Mouse (Mus musculus) adrenal gland, adult 8-10 months (tissue): ENCODE data around the gene 4933400A11Rik. TPM values are rescaled to one million over a fixed set of nuclear protein-coding genes. Genes with fewer than 3 reads are reported as not detected.

Source experiments
- DNase-seq: peaks from one replicate; pipeline ENCODE4 v3.0.0; 2022
- total RNA-seq, 4 experiments: library from RNA; stranded (reverse); gene quantifications; 2 replicates each; pipeline ENCODE4 v1.2.4; 2022

Gene 4933400A11Rik
- not detected for total RNA-seq

DNA sequence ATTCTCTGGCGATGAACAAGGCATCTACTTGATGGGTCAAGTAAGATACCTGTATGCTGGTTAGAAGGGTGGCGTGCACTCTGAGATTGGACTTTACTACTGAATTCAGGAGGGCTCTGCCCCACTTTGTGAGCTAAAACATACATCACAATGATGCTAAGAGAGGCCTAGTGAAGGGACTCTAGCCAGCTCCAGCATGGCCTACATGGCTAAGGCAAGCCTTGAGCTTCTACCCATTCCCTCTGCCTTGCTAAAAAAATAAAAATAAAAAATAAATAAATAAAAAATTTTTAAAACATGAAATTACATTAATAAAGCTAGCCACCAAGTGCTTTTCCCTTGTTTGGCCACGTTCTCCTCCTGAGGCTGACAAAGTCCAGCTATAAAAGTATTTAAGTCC, at the start of gene 4933400A11Rik:
Gene 4933400A11Rik (minus strand): TSS at position 101 of the 400 bp plus-strand sequence.
- no peak for DNase-seq

DNA sequence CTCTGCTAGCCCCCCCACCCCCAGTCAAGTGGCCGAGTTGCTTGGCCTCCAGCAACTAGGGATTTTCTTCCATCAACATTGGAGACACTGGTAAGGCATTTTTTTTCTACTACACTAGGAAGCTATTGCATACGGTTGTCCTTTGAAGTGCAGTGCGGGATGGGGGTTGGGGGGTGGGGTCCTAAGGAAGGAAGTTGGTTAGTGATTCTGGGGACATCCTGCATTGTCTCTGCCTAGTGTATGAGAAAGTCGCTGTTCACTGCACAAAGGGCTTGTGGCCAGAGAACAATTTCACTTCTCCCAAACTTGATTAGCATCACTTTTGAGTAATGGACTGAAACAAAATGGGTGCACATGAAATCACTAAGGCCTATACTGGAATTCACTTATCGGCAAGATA, 48.7 kb upstream of the 4933400A11Rik start:
- DNase-seq = no peak

DNA sequence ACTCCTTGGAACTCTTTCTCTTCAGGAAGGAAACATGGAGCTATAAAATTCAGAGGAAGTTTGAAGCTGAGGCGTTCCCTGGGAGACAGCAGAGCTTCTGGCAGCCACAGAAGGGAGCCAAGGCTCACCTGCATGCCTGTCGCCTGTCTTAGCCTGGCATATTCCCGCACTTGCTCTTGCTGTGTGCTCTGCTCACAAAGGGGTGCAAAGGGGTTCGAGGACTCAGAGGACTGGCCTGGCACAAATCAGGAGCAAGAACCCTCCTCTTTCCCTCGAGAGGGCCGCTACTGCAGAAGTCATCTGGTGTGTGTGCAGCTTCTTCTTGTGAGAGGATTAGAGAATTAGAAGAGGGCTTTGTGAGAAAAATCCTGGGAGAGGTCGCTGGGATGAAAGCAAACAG, 48.3 kb upstream of the 4933400A11Rik start:
- no peak for DNase-seq

DNA sequence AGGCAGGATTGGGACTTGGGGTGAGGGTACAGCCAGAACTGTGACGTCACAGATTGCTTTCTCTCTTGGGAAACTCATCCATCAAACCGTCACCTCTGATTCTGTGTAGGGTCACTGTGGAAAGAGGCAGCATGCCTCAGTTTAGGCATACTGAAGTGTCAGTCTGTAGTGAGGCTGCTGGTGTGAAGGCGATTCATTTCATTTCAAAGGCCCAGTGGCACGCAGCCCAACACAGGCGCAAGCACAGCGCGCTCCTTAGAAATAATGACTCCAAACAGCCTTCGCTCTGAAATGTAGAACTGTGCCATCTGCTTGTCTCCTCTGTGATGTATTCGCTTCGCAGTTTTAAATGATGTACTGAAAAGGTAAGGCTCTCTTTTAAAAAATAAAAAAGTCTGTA, 47.5 kb upstream of the 4933400A11Rik start:
- no peak for DNase-seq

DNA sequence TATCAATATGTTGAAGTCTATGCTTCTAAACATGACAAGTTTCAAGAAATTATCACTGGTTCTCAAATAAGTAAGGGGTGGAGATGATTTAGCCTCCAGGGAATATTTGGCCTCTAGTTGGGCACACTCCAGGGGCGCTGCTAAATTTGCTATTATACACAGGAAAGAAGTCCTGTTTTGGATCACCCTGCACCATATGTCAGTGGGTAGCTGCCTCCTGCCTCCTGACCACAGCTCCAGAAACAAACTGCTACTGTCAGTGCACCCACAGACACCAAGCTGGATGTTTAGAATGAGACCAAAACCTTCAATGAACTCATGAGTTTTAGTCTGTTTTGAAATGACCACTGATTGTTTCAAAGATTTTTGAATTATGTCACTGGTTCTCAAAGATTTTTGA, 34.2 kb upstream of the 4933400A11Rik start:
- DNase-seq = no peak

DNA sequence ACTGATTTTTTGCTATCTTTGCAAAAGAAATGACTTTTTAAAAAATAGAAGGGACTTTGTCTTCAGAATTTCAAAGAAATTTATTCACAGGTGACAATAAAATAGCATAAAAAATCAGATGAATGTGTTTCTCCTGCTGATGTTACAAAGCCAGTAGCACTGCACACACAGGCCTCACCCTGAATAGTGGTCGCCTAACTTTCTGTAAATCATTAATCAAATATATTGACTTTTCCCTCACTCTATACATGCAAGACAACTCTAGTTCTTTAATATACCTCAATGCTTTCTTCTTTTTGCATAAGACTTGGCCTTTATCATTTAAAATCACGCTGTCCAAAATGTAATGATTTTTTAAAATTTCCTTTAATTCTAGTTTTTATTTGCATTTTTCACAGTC, 32.3 kb upstream of the 4933400A11Rik start:
- DNase-seq = no peak

DNA sequence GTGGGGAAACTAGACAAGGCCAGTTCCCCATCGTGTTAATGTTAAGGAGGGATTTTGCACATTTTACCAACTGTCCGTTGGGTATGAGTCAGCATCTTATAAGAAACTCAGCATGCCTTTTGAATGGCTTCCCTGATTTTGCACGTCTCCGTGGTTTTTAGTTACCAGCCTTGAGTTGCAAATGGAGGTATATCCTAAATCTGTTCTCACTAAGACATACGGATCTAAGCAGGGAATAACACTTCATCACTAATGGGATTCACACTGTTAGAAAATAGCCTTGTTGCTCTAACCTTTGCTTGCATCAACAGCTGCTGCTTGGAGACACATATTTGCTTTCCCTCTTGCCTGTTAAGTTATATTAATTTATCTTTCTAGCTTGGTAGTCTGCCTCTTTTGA, 31.9 kb upstream of the 4933400A11Rik start:
- DNase-seq = no peak

DNA sequence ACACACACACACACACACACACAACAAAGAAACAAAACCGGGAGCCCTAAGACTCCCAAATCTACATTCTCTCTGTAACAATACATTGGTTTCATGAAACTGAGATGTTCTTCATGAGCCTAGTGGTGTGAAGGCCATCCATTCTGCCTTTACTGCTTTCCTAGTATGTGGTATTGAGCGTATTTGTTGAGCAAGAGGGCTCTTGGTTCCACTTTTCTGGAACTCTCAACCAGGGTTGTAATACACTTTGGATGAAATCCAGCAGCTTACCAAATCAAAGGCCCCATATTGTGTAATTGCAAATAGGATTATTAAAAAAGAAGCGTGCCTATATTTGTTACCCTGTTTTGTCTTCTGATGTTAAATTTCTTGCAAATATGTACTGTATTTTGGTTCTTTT, 28.3 kb upstream of the 4933400A11Rik start:
- DNase-seq = no peak

DNA sequence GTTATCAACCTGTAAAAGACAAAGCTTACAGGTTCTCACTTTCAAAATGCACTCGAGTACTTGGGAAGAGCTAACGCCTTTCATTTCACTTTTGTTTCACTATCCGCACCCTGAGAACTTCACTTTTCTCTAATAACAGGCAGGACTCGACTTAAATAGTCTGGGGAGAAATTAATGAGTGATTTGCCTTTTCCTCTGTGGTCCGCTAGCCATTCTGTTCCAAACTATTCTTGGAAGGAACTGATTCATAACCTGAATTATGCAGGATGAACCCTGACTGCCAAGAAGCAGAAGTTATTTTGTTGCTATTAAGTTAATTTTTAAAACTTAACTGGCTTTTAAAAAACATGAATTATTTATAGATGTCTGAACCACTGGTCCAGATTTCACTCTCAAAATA, 26.4 kb upstream of the 4933400A11Rik start:
- DNase-seq = no peak

DNA sequence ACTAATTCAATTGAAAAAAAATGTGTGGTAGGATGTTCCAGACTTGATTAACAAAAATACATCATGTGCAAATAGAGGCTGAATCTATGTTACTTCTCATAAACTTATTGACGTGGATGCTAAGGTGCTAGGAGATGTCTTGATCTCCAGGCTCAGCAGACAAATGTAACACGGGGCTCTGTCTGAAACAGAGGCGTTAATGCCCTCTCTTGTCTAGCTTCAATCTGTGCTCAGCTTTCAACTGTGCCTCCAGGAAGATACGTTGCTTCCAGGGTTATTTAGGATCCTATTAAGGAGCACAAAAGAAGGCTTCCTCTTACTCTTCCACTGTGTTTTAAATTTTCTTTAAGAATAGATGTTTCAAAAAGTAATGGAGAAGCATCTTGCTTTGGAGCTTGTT, 20.8 kb upstream of the 4933400A11Rik start:
- DNase-seq = no peak

DNA sequence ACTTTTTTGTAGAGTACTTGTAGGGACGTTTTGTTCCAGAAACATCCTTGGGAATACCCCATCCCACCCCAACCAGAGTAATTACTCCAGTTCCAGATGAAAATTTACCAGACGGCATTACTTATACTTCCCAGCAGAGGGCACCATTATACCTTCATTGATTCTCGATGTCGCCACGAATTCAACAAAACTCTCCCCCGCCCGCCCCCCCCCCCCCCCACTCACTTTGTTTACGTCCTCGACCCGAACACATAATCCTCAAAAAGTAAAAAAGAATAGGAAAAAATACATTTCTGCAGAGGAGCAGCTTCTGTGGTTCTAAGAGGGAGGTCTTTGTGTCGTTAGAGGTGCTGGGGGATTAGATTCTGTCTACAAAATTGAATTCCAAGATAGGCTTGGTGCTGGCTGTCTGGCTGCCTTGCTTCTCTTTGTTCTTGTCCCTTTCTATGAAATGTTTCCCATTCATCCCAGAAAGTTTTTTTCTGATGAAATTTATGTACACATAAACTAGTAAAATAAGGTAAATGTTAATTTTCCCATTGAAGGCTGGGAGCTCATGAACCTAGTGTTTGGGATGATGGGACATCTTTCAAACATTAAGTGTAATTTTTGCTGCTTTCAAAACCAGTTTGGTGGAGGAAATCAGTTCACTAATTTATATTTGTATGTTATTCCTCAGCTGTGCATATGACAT, 19.7 kb upstream of the 4933400A11Rik start:
- DNase-seq = no peak

DNA sequence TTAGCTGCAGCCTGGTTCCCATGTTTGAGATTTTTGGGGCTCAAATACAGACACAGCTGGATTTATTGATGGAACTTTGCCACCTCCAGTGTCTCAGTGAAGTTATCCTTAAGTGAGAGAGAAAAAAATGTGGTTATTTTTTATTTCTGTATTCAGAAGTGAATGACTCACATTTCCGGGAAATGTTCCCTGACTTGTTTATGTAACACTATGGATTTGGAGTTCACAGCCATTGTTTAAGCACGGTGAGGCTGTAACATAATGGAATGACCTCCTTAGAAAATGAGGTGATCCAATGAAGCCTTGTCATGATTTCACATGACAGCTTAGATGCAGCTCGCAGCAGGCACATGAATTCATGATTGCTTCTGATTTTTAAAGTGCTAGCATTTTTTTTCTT, 17.7 kb upstream of the 4933400A11Rik start:
- no peak for DNase-seq

DNA sequence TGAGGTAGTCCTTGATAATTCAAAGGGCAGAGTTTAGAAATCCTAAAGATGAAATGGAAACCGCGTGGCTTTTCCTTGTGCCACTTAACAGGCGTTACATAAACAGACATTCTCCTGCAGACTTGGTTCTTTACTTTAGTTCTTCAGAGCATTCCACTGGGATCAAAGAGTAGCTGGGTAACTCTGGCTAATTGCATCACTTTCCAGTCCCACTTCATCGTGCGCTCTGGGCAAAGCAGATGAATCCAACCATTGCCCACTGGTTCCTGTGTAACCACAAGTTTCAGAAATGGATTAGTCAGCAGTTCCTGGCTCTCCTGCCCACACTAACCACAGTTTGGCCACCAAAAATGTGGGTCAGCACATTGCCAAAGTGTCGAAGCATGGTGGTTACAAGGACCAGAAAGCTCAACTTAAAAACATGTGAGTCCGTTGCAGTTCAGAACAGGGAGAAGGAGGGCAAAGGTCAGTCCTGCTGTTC, 15.4 kb upstream of the 4933400A11Rik start:
- peak; percentile 67 for DNase-seq

DNA sequence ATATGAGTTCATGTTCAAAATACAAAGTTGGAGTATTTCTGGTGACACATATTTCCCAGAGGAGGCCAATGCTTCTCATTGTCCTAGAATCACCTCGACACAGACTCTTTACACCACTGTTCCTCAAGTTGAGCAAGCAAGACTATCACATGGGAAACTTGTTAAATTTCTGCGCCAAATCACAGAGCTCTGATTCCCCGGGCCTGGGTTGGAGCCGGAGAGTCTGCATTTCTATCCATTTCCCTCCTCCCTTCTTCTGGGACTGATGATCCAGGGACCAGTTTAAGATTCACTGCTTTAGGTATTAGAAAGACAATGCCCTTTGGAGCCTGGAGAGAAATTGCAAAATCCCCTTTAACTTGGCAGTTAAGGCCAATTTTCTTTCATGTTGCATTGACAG, 15.0 kb upstream of the 4933400A11Rik start:
- DNase-seq = peak; percentile 45

DNA sequence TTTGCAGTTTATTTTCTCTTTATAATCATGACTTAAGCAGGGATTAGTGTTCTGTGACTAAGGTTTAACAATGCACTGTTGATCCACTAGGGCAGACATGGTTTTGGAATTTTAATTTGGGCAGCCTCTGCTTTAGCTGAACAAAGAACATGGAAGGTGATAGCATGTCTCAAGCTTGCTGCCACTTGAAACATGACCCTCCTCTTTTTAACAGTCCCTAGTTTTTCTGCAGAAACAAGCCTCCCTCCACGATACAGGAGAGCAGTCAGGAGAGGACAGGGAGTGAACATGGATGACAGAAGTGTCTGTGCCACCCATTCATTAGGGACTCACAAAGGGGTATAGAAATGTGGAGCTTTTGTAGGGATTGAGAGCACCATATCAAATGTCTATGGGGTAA, 13.4 kb upstream of the 4933400A11Rik start:
- DNase-seq = no peak

DNA sequence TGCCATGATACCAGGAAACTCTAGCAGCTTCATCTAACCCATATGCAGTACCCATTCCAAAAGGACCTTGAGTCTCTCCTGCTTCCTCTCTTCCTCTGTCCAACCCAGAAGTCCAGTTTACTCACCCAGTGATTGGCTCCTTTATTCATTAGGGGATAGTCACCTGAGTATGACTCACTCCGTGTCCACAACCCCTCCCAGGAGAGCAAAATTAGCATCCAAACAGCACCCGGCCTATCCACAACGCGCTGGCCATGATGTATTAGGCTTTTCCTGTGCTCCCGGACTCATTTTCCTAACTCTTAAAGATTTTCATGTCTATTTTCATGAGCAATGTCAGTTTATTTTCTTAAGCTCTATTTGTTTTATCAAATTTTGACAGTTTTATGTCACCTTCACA, 10.3 kb upstream of the 4933400A11Rik start:
- DNase-seq = no peak

DNA sequence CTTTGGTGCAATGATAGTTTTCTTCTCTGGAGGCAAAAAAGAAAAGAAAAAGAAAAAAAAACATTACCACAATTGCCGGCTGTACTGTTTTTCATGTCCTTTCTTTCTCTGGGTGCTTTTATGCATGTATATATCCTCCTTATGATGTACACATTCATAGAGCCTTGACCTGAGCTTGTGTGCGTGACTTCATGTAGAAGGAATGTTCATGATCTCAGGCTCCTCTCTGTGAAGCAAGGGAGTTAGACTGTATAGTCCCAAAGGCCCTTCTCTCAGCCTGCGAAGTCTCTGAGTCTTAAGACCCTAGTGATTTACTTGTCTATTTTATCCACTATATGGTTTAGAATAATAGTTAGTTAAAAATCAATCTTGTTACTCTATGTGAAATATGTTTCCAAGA, 21.4 kb downstream of the 4933400A11Rik start:
- DNase-seq = no peak

DNA sequence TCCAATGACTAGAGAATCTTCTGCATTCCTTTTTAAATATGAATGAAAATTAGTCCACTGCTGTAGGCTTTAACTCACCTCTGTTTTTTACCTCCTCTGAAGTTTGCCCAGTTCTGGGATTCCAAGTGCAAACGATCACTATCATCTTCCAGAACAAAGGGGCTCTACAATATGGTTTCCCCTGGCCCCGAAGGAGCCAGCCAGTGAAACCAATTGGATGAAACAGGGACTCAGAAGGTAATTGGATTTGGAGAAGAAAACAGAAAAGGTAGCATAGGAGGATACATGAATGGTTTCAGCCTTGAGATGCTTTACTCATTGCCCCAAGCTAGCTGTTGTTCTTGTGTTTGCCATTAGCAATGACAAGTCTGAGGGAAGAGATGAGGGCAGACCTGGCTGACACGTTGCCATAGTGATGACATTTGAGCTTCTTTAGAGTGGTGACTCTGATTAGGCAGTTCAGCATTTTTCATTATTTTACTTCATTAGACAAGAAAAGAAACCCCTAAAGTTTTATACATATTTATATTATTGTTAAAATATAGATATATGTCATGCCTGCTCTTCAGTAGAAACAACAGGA, 44.0 kb downstream of the 4933400A11Rik start:
- no peak for DNase-seq

Other genes with a start within 250 kb of the 4933400A11Rik start
- 10 to 100 TPM in 3 of 4 experiments, 1 to 10 TPM in 1; 8.4 to 19.0 (median 15.9) TPM for gene Mid1, start 94.4 kb downstream of the 4933400A11Rik start, total RNA-seq
- 100 to 1,000 TPM; 122 to 338 (median 214) TPM for gene Gm21887, start 230.0 kb upstream of the 4933400A11Rik start, total RNA-seq